Mouse (Mus musculus) cerebral cortex, adult 2 months (tissue): ENCODE data around the gene Mpped1.

Experiments used
- WGBS: fragments of 180-500 bp; shearing (Covaris S2); methylation state at CpG from one replicate; pipeline ENCODE4 v1.1.7; 2018; 5-methylcytosine and 5-hydroxymethylcytosine counted together

The Mpped1 gene

GRCm38 (mm10) chr15:83884291-83884690 lies 105.0 kb downstream of the Mpped1 start:
- 57% methylated on average over 9 of the region's 9 CpGs for WGBS

DNA sequence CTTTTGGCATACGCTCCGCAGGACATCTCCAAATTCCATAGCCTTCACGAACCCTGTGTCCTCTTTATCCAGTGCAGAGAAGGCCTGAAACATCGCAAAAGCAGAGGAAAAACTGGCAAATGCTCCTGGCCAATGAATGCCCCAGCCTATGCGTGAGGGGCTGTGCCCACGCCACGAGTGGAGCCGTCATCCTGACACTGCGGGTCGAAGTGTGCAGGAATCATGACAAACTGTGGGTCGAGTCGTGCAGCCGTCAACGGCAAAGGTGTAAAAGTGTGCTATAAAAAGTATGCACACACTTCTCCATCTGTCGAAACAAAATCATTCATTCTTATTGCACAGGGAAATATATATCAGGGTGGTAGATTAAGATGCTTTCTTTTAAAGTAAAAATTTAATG lies 113.6 kb downstream of the Mpped1 start:
- 72% methylated on average over 15 of the region's 15 CpGs for WGBS

- 28% methylated on average over 7 of the region's 7 CpGs for WGBS
These were observed 115.0 kb downstream of the Mpped1 start for GRCm38 (mm10) chr15:83894261-83894660.

DNA sequence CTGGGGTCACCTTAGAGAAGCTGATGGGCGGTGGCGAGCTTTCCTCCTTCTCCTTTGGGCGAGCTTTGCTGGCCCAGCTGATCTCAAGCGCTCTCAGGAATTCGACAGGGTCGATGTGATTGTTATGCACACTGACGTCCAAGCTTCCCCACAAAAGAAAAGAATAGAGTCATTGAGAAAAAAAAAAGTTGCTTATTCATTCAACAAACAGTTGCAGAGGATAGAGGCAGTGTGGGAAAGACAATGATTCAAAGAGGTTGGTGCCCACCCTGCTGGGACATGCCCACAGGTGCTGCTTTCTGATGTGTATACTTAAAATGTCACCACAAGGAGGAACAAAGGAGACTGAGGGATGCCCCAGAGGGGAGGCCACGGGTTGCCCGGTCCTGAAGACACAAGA lies 116.7 kb downstream of the Mpped1 start:
- WGBS = 52% methylated on average over 9 of the region's 9 CpGs

- 39% methylated on average over 9 of the region's 9 CpGs for WGBS
These were observed 118.0 kb downstream of the Mpped1 start for GRCm38 (mm10) chr15:83897286-83897685.

- WGBS = 49% methylated on average over 13 of the region's 13 CpGs
These were observed 127.2 kb downstream of the Mpped1 start for GRCm38 (mm10) chr15:83906472-83906871.
